Mouse (Mus musculus) spleen, adult 2 months (tissue): ENCODE results near the gene Fkbp15. TPM values are rescaled to one million over a fixed set of nuclear protein-coding genes. Genes with fewer than 3 reads are reported as not detected.

Source experiments
- DNase-seq, 2 experiments: peaks; one replicate each; pipeline versions ENCODE4 v3.0.0 to v3.0.0-alpha.2; 2012 to 2021; ENCODE audit warnings: low spot score in 2 of 2, low read depth in 1 of 2
- H3K27ac ChIP-seq: fragments of 200-500 bp; 2 replicates; pipeline ENCODE4 v1.5.1; 2012; ENCODE audit warnings: low read length, inconsistent platforms; ENCODE audit not compliant: insufficient read depth
- H3K27me3 ChIP-seq: fragments of 200-500 bp; 2 replicates; pipeline ENCODE4 v1.6.1; 2012; ENCODE audit warnings: mild to moderate bottlenecking, moderate library complexity, low read length, inconsistent platforms; ENCODE audit not compliant: control insufficient read depth, insufficient read depth
- H3K36me3 ChIP-seq: fragments of 200-500 bp; 2 replicates; pipeline ENCODE4 v1.6.1; 2012; ENCODE audit warnings: mild to moderate bottlenecking, low read length, inconsistent platforms; ENCODE audit not compliant: control insufficient read depth, insufficient read depth
- H3K4me1 ChIP-seq: fragments of 200-500 bp; 2 replicates; pipeline ENCODE4 v1.6.1; 2011; ENCODE audit warnings: inconsistent platforms; ENCODE audit not compliant: control insufficient read depth, insufficient read depth, insufficient read length
- H3K4me3 ChIP-seq: fragments of 200-500 bp; 2 replicates; pipeline ENCODE4 v1.5.1; 2011; ENCODE audit warnings: mild to moderate bottlenecking, inconsistent platforms; ENCODE audit not compliant: insufficient read depth, insufficient read length; ENCODE audit errors: extremely low read depth
- CTCF ChIP-seq: fragments of 200-500 bp; IDR thresholded peaks from 2 replicates; pipeline ENCODE4 v1.5.1; 2011; ENCODE audit warnings: mild to moderate bottlenecking, inconsistent platforms; ENCODE audit not compliant: insufficient read depth, insufficient read length, insufficient replicate concordance; ENCODE audit errors: extremely low read depth
- POLR2A ChIP-seq: fragments of 200-500 bp; IDR thresholded peaks from 2 replicates; pipeline ENCODE4 v1.6.1; 2011; ENCODE audit warnings: low read depth, low read length, inconsistent platforms
- WGBS: fragments of 180-500 bp; shearing (Covaris S2); methylation state at CpG from one replicate; pipeline ENCODE4 v1.1.7; 2018; 5-methylcytosine and 5-hydroxymethylcytosine counted together
- polyA plus RNA-seq: library from polyadenylated mRNA; depleted of rRNA; stranded (reverse); fragments of >200 nt; gene quantifications from 2 replicates; pipeline ENCODE4 v1.2.3, GENCODE M21; 2012

Fkbp15 gene
- polyA plus RNA-seq, 1 experiment: 32.2 TPM

DNA sequence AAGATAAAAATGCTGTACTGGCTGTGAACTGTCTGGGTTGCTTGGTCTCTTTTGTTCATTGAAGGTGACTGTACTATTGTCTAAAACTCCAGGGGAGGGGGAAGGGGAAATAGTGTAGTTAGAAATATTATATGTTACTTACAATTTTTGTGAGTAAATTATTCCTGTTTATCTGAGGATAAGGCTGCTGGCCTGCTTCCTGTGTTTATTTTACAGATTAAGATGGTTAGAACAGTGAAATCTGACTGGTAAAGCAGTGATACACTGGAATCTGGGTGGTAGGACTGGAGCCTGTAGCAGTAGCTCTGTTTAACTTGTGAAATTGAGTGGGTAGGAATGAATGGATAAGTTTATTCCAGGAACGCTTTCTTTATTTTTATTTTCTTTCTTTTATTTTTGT lies 1.6 kb upstream of the Fkbp15 start:
- Histone ChIP-seq H3K27me3 (no peaks in the 10 kb centered on the region), H3K4me3 (no peak overlapping the region), H3K36me3 (no peaks in the 10 kb centered on the region), H3K27ac (no peak overlapping the region), H3K4me1 (peaks cover 12% of the 10 kb centered on the region)
- WGBS: 95% methylated on average over 1 of the region's 1 CpGs
- TF ChIP-seq CTCF (no peak), POLR2A (no peak)
- DNase-seq: no peak

DNA sequence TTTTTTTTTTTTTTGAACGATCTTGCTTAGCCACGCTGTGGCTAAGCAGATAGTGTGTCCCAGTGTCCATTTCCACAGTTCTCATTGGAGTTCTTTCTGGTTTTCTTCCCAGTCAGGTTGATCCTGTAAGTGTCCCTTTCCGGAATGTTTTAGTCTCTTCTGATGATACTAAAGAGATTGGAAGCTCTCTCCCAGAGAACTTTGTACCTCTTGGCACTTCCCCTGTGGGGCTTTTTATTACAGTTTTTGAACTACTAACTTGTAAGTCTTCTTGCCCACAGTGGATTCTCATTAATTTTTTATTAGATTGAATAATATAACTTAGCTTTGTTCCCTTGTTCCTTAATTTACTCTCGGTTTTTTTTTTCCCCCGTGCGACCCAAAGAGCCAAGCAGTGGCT lies 1.2 kb upstream of the Fkbp15 start:
- Histone ChIP-seq H3K27ac (no peak overlapping the region), H3K27me3 (no peaks in the 10 kb centered on the region), H3K36me3 (no peaks in the 10 kb centered on the region), H3K4me1 (peaks cover 10% of the 10 kb centered on the region; the same call in 1 of the 2 replicates), H3K4me3 (no peak overlapping the region)
- WGBS: 35% methylated on average over 6 of the region's 6 CpGs
- DNase-seq: no peak
- no peak for TF ChIP-seq POLR2A
- TF ChIP-seq CTCF: no peak

DNA sequence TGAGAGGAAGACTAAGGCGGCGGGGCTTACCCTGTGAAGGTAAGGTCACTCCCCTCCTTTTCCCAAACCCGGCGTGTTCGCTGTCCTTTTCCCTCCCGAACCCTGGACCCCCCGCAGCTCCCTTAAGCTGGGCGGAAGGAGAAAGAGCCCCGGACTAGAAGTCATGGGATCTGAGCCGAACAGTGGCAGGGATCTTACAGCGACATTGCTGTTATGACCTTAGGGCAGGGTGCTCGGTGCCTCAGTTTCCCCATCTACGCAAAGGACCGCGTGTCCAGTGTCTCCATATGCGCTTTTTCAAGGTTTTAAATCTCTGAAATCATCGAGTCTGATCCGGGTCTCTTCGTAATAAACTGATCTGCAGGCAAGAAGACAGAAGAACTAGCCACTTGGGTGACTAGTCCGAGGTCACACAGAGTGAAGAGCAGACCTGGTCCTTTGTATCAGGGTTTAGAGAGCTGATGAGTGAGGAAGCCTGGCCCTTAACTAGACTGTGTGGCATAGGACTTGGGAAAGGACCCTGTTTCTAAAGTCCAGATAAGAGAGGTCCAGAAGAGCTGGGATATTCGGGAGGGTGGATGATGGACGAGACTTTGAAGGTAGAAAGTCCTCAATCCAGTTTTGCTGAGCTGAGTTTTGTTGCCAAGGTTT lies 582 bp upstream of the Fkbp15 start:
- 1% methylated on average over 22 of the region's 22 CpGs for WGBS
- TF ChIP-seq POLR2A: no peak
- no peak for TF ChIP-seq CTCF
- Histone ChIP-seq H3K4me1 (peaks cover 10% of the 10 kb centered on the region; the same call in 1 of the 2 replicates), H3K36me3 (no peaks in the 10 kb centered on the region), H3K27ac (peak overlapping the region; percentile 60), H3K27me3 (no peaks in the 10 kb centered on the region), H3K4me3 (peak overlapping the region; percentile 86)
- no peak for DNase-seq

DNA sequence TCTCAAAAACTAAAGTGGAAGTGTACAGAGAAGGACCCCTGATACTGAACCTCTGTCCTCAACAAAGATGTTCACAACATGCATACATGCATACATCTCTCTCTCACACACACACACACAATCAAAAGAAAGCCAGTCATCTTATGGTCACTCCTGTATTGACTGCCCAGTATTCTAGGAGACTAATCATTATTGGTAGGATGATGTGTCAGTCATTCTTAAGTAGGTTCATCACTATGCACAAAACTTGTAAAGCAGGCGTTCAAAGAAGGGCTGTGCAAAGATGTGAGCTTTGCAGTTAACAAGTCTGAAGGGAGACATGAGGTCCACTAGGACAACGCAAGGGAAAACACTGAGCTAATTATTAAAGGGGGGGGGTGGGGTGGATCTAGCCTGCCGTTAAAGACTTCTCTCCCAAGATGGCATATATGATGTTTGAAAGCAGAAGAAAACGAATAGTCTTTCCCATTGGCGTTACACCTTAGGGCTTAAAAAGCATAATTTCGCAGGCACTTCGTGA lies 1.0 kb downstream of the Fkbp15 start:
- H3K4me3 ChIP-seq: peak overlapping the region; percentile 86
- WGBS: 32% methylated on average over 7 of the region's 7 CpGs
- DNase-seq: no peak
- peak overlapping the region; percentile 92; the same call in 1 of the 2 replicates for H3K27ac ChIP-seq
- TF ChIP-seq CTCF (no peak), POLR2A (no peak)
- no peaks in the 10 kb centered on the region for H3K27me3 ChIP-seq
- peaks cover 10% of the 10 kb centered on the region; the same call in 1 of the 2 replicates for H3K4me1 ChIP-seq
- no peaks in the 10 kb centered on the region for H3K36me3 ChIP-seq

DNA sequence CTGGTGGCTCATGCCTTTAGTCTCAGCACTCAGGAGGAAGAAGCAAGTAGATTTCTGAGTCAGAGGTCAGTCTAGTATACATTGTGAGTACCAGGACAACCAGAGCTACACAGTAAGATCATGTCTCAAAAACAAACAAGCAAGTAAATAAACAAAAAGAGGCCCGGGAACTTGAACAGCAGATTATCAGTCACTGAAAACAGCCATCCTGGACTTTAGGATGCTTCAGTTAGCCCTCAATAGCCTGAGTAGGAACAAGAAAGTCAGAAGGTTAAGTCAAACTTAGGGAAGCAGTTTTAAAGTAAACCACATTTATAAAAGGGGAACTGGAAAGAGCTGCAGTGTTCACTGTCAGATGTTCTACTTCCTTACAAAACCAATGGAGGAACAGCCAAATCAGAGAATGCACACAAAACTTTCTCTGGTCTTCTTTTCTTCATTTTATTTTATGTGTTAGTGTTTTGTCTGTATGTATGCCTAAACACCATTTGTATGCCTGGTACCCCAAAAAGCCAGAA lies 2.7 kb downstream of the Fkbp15 start:
- WGBS: 18% methylated on average over 1 of the region's 1 CpGs
- peak overlapping the region; percentile 34; the same call in 1 of the 2 replicates for H3K27ac ChIP-seq
- H3K4me3 ChIP-seq: no peak overlapping the region

DNA sequence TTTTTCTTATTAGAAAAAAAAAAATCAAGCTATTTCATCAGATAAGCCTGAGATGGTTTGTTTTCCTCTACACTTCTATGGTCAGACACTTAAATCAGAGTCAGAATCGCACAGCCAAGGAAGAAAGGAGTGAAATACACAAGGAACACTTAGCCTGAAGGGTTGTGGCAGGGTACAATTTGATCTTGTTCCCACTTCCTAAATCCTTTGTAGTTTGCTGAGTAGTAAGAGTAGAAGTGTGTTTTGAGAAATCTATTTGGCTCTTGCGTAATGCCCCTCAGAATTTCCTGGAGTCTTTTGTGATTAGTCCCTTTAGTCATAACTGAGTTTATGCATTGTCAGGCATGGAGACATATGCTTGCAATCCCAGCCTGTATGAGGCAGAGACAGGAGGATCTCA lies 11.0 kb downstream of the Fkbp15 start:
- peaks cover 2% of the 10 kb centered on the region; the same call in 1 of the 2 replicates for H3K4me1 ChIP-seq
- 76% methylated on average over 2 of the region's 2 CpGs for WGBS
- no peaks in the 10 kb centered on the region for H3K27me3 ChIP-seq
- DNase-seq: no peak
- H3K27ac ChIP-seq: no peak overlapping the region
- peaks cover 18% of the 10 kb centered on the region for H3K36me3 ChIP-seq
- H3K4me3 ChIP-seq: no peak overlapping the region
- no peak for TF ChIP-seq CTCF
- no peak for TF ChIP-seq POLR2A

More for the DNA sequence above, 2.7 kb downstream of the Fkbp15 start:
- H3K4me1 ChIP-seq: peaks cover 10% of the 10 kb centered on the region; the same call in 1 of the 2 replicates
- DNase-seq: peak in 1 of 2 experiments; percentile 38
- H3K27me3 ChIP-seq: no peaks in the 10 kb centered on the region
- TF ChIP-seq POLR2A (no peak), CTCF (no peak)
- H3K36me3 ChIP-seq: no peaks in the 10 kb centered on the region

DNA sequence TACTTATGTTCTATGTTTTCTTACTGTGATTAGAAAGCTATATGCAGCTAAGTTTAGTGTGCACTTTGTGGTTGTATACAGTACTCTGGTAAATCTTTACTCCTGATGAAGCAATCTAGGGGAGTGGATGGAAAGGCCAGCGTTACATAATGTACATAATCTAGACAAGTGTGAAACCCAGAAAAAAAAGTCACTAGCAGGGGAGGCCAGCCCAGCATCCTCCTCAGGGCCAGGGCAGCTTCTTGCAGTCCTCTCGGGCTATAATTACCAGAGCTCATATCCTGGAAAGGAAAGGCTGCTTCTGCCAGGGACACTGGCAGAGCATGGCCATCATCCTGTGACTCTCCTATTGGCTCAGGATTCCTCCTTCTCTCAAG lies 12.0 kb downstream of the Fkbp15 start:
- peaks cover 21% of the 10 kb centered on the region for H3K36me3 ChIP-seq
- 67% methylated on average over 2 of the region's 2 CpGs for WGBS
- H3K27me3 ChIP-seq: no peaks in the 10 kb centered on the region
- DNase-seq: no peak
- H3K4me3 ChIP-seq: no peak overlapping the region
- H3K4me1 ChIP-seq: peaks cover 2% of the 10 kb centered on the region; the same call in 1 of the 2 replicates
- H3K27ac ChIP-seq: no peak overlapping the region
- TF ChIP-seq CTCF (no peak), POLR2A (no peak)
